Mouse (Mus musculus): ENCODE measurements at regions not wholly inside any gene's neighbourhood (a gene's known extent, or its start where the extent isn't known, plus 50 kb on each side); places are given as distances from the start of the nearest gene placed in this dataset.
A peak's percentile ranks its signal among the peaks of the same experiment; 100 is the strongest.
"Not testable (repeated sequence)": the region's sequence is repeated elsewhere in the genome, so short reads cannot be mapped to it uniquely, and the experiment has no call there.

DNA sequence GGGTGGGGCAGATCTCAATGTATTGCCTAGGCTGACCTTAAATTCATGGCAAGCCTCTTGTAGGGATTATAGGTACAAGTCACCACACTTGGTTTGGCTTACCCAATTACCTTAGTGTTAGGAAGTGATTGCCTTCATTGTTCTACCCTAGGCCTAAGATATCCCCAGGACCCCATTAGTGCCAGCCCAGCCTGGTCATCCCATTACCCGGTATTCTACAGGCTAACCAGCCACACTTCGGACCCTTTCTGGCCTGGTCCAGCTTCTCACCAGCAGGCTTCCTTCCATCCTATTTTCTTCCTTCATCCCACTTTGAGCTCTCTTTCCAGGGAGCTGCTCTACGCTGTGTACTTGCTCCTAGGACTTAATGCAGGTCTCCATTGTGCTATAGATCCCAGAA lies 59.5 kb downstream of the Tex35 start:
- no peak for DNase-seq

- no peak for DNase-seq
These were observed 60.1 kb downstream of the Tex35 start for GRCm38 (mm10) chr1:157048201-157048923.

- DNase-seq, result peak; percentile 57 to 60
These were observed 60.7 kb downstream of the Tex35 start for GRCm38 (mm10) chr1:157047751-157048200.

GRCm38 (mm10) chr1:157046760-157047182 lies 61.7 kb downstream of the Tex35 start:
- DNase-seq, result no peak

DNA sequence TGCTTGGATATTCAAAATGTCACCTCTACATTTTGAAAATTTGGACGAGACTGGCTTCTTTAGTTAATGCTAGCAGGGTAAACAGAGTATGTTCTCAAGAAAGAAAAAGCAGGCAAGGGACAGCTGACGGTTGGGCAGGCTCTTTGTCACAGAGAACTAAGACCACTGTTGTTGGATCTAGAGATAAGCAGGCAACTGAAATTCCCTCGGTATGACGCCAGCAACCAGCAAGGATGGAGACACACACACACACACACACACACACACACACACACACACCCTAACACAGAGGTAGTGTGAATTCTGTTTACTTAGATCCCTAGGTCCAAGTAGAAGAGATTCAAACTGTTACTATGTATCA lies 68.7 kb downstream of the Tex35 start:
- DNase-seq, result peak; percentile 55 to 56

DNA sequence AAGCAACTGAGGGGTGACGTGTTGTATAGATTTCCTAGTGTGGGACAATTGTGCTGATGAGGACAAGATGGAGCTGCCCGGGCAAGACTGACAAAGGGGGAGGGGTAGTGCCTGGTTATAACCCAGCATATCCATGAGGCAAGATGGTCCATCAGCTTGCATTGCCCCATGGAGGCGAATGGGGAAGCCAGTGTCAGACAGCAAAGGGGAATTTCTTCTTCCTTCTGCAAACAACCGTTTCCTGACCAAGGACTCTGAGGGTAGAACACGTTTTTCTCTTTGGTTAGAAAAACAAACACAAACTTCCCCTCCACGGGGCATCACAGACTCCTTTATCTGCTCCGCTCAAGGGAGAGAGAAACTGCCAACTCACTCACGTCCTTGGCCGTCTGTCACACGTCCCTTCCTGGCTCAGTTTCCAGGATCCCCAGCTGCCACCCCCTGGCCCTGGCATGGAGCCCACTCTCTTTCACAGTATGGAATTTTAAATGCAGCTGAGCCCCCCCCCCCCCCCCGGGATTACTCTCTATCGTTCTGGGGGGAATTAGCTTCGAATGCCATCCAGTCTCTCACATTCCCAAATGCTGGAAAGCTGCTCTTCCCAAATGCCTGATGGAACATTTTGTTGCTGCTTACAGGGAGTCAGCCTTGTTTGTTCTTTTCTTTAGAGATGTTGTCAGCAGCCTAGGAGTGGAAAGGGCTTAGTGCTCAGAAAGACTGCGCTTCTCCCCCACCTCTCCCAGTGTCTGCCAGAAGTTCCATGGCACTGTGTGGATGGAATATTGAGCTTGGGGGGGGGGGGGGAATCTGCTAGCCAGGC lies 69.3 kb downstream of the Tex35 start:
- DNase-seq, result peak; percentile 95 to 96

GRCm38 (mm10) chr1:157038111-157039008 lies 70.1 kb downstream of the Tex35 start:
- DNase-seq, result no peak

- DNase-seq, result no peak
These were observed 71.1 kb downstream of the Tex35 start for GRCm38 (mm10) chr1:157037246-157037991.

GRCm38 (mm10) chr1:157036779-157037178 lies 71.7 kb downstream of the Tex35 start:
- DNase-seq, result no peak

DNA sequence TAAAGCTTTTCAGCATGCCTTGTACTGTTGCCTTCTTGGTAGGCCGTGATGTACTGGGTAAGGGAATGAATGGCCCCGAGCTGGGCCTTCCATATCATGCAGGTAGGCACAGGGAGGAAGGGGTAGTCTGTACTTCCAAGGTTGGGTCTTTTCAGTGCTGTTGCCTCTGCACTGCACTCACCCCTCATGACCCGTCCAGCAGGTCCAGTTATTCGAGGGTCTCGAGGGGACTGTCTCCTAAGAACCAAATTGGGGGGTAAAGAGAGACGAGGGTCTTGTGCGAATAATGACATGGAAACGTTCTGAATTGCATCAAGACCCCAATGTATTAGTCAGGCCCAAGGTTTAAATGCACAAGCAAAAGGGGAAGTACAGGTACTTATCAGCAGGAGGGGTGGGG lies 73.3 kb downstream of the Tex35 start:
- DNase-seq, result not testable (repeated sequence)

GRCm38 (mm10) chr1:157028682-157029081 lies 79.8 kb downstream of the Tex35 start:
- DNase-seq, result no peak

- DNase-seq, result peak; percentile 71 to 78
These were observed 80.8 kb downstream of the Tex35 start for GRCm38 (mm10) chr1:157027681-157028080.

- no peak for DNase-seq
These were observed 84.0 kb upstream of the Ralgps2 start for GRCm38 (mm10) chr1:157023462-157023861.

GRCm38 (mm10) chr1:157022456-157023435 lies 83.3 kb upstream of the Ralgps2 start:
- no peak for DNase-seq

DNA sequence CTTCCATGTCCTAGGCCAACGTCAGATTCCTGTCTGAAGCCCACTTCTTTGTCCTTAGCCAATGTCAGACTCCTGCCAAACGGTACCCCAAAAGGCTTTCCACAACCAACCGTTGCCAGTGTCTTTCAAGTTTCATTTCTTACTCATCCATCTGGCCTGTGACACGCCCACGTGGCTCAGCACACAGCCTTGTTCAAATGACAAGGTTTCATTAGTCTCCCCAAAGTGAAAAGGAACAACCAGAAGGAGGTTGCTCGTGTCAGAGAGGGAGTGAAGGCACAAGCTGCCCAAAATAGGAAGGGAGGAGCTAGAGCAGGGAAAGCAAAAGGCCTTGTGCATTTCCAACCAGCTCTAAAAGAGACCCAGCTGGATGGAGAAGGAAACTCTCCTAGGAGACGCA lies 80.5 kb upstream of the Ralgps2 start:
- DNase-seq, result no peak

DNA sequence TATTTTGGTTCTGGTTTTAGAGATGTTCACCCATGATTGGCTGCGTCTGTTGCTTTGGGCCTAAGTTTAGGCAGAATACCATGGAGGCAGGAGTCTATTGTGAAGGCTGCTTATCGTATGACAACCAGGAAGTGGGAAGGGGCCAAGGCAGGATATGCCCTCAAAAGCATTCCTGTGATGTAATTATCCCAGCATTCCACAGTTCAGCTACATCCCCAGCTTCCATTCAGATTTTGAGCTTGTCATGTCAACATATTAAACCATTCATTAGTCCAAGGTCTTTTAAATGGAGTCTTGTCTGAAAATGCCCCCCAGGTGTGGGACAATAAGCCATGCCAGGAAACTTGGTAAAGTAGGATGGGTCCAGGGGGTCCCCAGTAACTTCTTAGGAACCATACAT lies 79.3 kb upstream of the Ralgps2 start:
- no peak for DNase-seq

DNA sequence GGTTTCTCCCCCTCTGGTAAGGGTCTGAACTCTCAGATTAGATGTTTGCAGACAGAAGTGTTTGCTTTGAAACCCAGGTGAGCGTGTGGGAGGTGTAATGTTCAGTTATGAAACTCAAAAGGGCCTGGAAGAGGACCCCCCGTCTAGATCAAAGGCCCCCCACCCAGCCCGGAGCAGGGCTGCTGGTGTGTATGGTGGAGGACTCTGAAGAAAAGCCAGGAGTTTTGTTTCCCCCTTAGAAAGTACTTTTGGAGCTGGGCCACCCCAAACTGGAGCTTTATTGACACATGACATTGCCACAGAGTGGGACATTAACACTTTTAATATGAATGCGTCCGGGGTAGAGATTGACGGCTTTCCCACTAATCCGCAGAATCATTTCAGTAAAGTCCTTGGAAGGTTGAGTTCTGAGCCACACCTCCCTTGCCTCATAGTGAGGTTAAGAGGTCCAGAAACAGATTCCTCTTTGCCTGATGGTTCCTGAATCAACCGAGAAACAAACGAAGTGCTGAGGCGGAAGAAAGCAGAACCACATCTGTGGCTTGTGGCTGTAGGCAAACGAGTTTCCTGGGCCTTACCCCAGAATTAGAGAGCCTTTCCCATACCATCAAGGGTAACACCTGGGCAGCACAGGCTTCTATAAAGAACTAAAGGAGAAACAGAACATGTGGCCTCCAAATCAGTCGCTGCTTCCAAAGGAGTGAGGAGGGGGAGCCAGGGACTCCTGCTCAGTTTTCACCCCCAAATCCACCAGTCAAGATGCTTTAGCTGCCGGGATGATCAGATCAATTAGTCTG lies 78.0 kb upstream of the Ralgps2 start:
- no peak for DNase-seq

DNA sequence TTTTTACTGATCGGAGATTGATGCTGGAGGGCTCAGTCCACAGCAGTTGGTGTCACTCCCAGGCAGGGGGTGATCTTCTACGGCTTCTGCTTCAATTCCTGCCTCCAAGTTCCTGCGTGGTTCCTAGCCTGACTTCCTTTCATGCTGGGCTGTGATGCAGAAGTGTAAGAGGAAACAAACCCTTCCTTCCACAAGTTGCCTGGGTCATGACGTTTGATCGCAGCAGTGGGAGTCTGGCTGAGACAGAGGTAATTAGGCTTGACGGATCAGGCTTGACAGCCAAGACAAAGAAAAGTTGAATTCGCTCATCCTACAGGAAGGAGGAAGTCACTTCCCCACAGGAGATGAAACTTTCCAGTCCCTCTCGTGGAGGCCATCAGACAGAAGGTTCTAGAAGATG lies 77.2 kb upstream of the Ralgps2 start:
- no peak for DNase-seq

DNA sequence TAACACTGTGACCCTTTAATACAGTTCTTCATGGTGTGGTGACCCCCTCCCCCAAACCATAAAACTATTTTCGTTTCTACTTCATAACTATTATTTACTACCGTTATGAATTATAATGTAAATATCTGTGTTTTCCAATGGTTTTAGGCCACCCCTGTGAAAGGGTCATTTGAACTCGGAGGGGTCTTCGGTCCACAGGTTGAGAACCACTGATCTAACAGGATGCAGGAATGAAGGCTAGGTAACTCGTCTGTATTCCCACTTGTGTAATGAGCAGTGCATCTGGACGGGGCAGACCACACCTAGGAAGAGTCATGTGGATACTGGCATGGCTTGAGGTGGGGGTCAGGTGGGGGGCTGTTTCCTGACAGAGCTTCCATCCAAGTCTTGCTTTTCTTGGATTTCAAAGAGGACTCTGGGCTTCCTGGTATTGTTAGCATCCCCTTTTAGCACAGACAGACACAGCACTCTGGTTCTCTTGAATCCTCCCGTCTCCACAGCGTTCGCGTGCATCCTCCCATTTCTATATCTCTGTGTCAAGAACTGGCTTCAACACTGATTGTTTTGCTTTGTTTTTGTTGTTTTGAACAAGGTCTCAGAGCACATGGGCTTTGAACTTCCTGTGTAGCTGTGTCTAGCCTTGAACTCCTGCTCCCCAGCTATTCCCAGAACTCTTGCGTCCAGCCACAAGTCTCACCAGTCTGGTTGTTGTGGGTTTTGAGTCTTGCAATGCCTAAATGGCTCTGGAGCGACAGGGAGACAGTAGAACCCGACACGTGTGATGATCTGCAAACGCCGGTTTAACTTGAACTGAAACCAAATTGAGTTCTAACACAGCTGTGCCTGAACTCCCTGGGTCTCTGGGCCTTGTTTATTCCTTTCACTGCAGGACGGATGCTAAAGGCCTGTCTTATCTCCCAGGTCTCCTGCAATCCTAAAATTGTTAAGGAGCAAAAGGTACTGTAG lies 75.4 kb upstream of the Ralgps2 start:
- DNase-seq, result no peak
